Mouse (Mus musculus): Measurements from ENCODE around the gene Dhdh. TPM values are rescaled to one million over a fixed set of nuclear protein-coding genes. Genes with fewer than 3 reads are reported as not detected.
A peak's percentile ranks its signal among the peaks of the same experiment; 100 is the strongest.

Gene Dhdh
- total and polyA plus RNA-seq, 2 experiments, result 37.7 to 73.7 TPM

DNA sequence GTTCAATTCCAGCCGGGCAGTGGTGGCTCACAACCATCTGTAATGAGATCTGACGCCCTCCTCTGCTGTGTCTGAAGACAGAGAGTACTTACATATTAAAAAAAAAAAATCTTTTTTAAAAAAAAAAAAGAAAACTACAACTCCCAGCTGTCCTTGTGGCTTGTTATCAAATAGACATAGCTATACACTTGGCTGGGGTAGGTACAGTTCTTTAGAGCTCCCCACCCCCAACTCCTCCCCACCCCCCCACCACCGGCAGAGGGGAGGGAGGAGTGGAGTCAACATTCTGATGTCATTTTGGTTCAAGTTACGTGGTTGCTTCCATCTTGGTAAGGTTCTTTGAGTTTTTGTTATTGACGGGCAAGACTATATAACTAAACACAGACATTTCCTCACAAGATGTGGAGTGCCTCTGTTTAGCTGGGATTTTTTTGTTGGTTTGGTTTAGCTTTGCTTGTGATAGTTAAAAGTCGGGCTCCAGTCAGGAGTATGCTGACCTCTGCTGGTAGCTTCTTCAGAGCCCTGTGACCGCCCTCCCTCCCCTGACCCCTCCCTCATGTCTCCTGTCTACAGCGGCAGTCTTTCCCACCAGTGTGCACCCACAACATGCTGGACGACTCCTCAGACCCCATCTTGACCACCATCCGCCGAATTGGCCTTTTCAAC, 41.1 kb downstream of the Dhdh start:
- TF ChIP-seq CTCF (IDR thresholded peaks at IDR 0.05; ENCODE audit: low read depth, low read length) (peak; percentile 70), POLR2A (IDR thresholded peaks at IDR 0.05; ENCODE audit: extremely low read depth, insufficient read depth, low read length) (no peak)
- H3K4me1 ChIP-seq (ENCODE audit: control insufficient read depth, insufficient read depth, low read length), result no peaks in the 10 kb centered on the region
- 39% methylated on average over 11 of the region's 11 CpGs for WGBS
- no peak for DNase-seq (ENCODE audit: extremely low read depth, low read depth, low spot score)
- H3K9ac ChIP-seq (ENCODE audit: low read depth, low read length), result no peak overlapping the region
- no peaks in the 10 kb centered on the region for H3K79me2 ChIP-seq (ENCODE audit: control insufficient read depth, insufficient read depth, low read length)
- H3K4me3 ChIP-seq (ENCODE audit: insufficient read depth, low read depth, low read length), result no peak overlapping the region
- H3K27ac ChIP-seq (replicated peaks; ENCODE audit: insufficient read depth, low read depth, low read length), result no peak overlapping the region
- H3K36me3 ChIP-seq (ENCODE audit: control insufficient read depth, insufficient read depth, low read length), result no peaks in the 10 kb centered on the region; the same call in 1 of the 2 replicates
- no peaks in the 10 kb centered on the region for H3K27me3 ChIP-seq (ENCODE audit: control insufficient read depth, insufficient read depth, low read length)

DNA sequence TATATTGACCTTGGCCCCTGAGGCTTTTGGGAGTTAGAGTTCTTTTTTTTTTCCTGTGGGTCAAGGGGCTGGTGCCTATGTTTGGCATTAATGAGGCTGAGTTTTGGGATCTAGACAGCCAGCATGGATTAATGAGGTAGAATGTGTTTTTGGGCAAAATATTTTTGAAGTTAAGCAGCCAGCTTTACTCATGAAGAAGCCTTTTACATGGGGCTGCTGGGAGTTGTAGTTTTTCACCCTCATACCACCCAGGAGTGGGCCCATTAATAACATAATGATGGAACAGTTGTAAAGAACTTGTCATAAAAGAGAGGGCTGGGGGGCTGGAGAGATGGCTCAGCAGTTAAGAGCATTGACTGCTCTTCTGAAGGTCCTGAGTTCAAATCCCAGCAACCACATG, 42.0 kb downstream of the Dhdh start:
- DNase-seq (ENCODE audit: extremely low read depth, low read depth, low spot score), result no peak
- no peak for TF ChIP-seq POLR2A (IDR thresholded peaks at IDR 0.05; ENCODE audit: extremely low read depth, insufficient read depth, low read length)
- no peak overlapping the region for H3K4me3 ChIP-seq (ENCODE audit: insufficient read depth, low read depth, low read length)
- H3K27me3 ChIP-seq (ENCODE audit: control insufficient read depth, insufficient read depth, low read length), result no peaks in the 10 kb centered on the region
- no peaks in the 10 kb centered on the region for H3K4me1 ChIP-seq (ENCODE audit: control insufficient read depth, insufficient read depth, low read length)
- H3K27ac ChIP-seq (replicated peaks; ENCODE audit: insufficient read depth, low read depth, low read length), result no peak overlapping the region
- H3K79me2 ChIP-seq (ENCODE audit: control insufficient read depth, insufficient read depth, low read length), result no peaks in the 10 kb centered on the region
- no peaks in the 10 kb centered on the region; the same call in 1 of the 2 replicates for H3K36me3 ChIP-seq (ENCODE audit: control insufficient read depth, insufficient read depth, low read length)
- no peak overlapping the region for H3K9ac ChIP-seq (ENCODE audit: low read depth, low read length)

DNA sequence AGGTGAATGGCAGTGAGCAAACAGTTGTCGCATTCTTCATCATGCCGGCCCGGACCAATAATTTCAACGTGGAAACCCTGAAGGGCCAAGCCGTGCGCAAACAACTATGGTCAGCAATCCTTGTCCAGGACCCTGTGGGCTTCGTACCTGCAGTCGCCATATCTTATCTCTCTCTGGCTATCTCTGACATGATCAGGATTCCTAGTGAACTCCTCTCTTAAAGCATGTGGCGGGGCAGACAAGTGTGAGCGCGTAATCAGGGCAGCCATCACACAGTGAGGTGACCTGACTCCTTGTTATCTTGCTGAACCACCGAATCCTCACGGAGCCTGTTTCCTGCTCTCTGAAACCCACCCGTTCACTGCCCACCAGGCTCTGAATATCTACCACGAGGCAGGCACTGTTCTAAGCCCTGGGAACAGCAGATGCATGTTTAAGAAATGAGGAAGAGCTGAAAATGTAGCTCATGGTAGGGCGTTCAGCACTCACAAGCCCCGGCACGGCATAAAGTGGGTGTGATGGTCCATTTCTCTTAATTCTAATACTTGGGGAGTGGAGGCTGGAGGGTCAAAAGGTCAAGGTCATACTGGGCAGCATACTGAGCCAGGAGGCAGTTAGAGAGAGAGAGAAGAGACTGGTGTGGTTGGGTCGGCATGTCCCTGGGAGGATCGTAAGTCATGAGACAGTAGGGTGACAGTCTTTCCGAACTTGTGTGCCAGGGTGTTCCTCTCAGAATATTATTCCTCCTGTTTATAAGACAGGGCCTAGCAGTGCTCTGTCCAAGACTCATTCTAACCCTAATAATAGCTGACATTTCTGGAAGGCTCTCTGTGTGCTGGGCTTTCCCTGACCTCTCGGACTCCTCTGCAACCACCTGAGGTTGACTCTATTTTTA, 44.8 kb downstream of the Dhdh start:
- DNase-seq (ENCODE audit: extremely low read depth, low read depth, low spot score), result no peak
- WGBS, result 82% methylated on average over 22 of the region's 22 CpGs

DNA sequence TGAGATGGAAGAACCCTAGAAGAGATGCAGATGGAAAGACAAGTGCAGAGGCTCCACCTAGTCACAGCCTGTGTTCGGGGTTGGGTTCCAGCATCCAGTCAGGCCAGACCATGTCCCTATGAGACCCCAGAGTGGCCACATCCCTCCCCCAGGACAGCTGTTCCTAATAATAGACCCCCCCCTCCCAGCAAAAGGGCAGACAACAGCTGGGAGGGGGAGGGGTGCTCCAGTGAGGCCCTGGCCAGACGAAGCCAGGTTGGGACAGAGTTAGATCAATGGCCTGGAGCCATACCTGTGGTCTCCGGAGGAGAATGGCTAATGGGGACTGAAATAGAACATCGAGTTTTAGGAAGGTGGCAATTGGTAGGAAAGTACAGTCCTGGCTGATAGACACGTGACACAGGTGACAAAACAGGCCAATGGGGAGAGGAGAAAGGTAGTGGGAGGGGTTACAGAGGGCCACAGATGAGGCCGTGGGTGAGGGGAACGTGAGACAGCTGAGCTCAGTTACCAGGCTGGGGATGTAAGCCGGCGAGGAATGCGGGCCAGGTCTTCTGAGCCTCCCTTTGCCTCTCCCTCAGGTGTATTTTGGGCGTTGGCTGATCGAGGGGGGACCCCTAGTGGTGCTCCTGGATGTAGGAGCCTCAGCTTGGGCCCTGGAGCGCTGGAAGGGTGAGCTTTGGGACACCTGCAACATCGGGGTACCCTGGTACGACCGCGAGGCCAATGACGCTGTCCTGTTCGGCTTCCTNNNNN, 50.9 kb downstream of the Dhdh start, which contains the start of gene Ruvbl2:
Ruvbl2 (minus strand) TSS at position 576 of the 756 bp plus-strand sequence.
- DNase-seq (ENCODE audit: extremely low read depth, low read depth, low spot score), result no peak

More for the DNA sequence above, 44.8 kb downstream of the Dhdh start:
- TF ChIP-seq CTCF (IDR thresholded peaks at IDR 0.05; ENCODE audit: low read depth, low read length) (no peak), POLR2A (IDR thresholded peaks at IDR 0.05; ENCODE audit: extremely low read depth, insufficient read depth, low read length) (no peak)
- H3K36me3 ChIP-seq (ENCODE audit: control insufficient read depth, insufficient read depth, low read length), result no peaks in the 10 kb centered on the region; the same call in 1 of the 2 replicates
- H3K27me3 ChIP-seq (ENCODE audit: control insufficient read depth, insufficient read depth, low read length), result no peaks in the 10 kb centered on the region
- H3K79me2 ChIP-seq (ENCODE audit: control insufficient read depth, insufficient read depth, low read length), result no peaks in the 10 kb centered on the region
- H3K4me3 ChIP-seq (ENCODE audit: insufficient read depth, low read depth, low read length), result no peak overlapping the region
- H3K9ac ChIP-seq (ENCODE audit: low read depth, low read length), result no peak overlapping the region
- H3K4me1 ChIP-seq (ENCODE audit: control insufficient read depth, insufficient read depth, low read length), result no peaks in the 10 kb centered on the region
- no peak overlapping the region for H3K27ac ChIP-seq (replicated peaks; ENCODE audit: insufficient read depth, low read depth, low read length)

DNA sequence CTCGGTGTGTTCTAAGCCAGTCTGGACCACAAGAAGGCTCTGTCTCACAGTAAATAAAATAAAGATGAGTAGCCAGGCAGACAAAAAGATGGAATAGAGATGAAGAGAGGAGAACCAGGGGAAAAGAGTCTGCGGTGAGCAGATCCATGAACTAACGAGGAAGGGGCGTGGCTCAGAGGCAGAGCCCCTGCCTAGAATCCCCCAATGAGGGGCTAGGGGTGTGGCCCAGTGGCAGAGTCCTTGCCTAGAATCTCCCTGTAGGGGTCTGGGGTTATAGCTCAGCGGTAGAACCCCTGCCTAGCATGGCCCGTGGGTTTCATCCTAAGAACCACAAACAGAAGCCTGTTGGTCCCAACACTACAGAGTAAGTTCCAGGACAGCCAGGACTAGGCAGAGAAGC, 51.6 kb downstream of the Dhdh start:
- Histone ChIP-seq H3K9ac (ENCODE audit: low read depth, low read length) (no peak overlapping the region), H3K36me3 (ENCODE audit: control insufficient read depth, insufficient read depth, low read length) (no peaks in the 10 kb centered on the region; the same call in 1 of the 2 replicates), H3K4me3 (ENCODE audit: insufficient read depth, low read depth, low read length) (no peak overlapping the region), H3K27ac (replicated peaks; ENCODE audit: insufficient read depth, low read depth, low read length) (no peak overlapping the region), H3K4me1 (ENCODE audit: control insufficient read depth, insufficient read depth, low read length) (peaks cover 14% of the 10 kb centered on the region), H3K79me2 (ENCODE audit: control insufficient read depth, insufficient read depth, low read length) (peaks cover 8% of the 10 kb centered on the region; the same call in 1 of the 2 replicates), H3K27me3 (ENCODE audit: control insufficient read depth, insufficient read depth, low read length) (no peaks in the 10 kb centered on the region)
- TF ChIP-seq CTCF (IDR thresholded peaks at IDR 0.05; ENCODE audit: low read depth, low read length), result no peak
- no peak for TF ChIP-seq POLR2A (IDR thresholded peaks at IDR 0.05; ENCODE audit: extremely low read depth, insufficient read depth, low read length)
- 90% methylated on average over 6 of the region's 6 CpGs for WGBS
- DNase-seq (ENCODE audit: extremely low read depth, low read depth, low spot score), result no peak

More for the DNA sequence above, 50.9 kb downstream of the Dhdh start, which contains the start of gene Ruvbl2:
- no peak within 1 kb of the TSS for H3K9ac ChIP-seq (ENCODE audit: low read depth, low read length)
- 0 out of 2 replicates have a peak, but pooled peaks have one; percentile 11 for TF ChIP-seq POLR2A (IDR thresholded peaks at IDR 0.05; ENCODE audit: extremely low read depth, insufficient read depth, low read length)
- no peak for TF ChIP-seq CTCF (IDR thresholded peaks at IDR 0.05; ENCODE audit: low read depth, low read length)
- H3K27ac ChIP-seq (replicated peaks; ENCODE audit: insufficient read depth, low read depth, low read length), result no peak within 1 kb of the TSS
- WGBS, result 64% methylated on average over 19 of the region's 19 CpGs
- H3K79me2 ChIP-seq (ENCODE audit: control insufficient read depth, insufficient read depth, low read length), result peaks cover 8% of the 10 kb centered on the region; the same call in 1 of the 2 replicates
- H3K27me3 ChIP-seq (ENCODE audit: control insufficient read depth, insufficient read depth, low read length), result no peaks in the 10 kb centered on the region
- peaks cover 14% of the 10 kb centered on the region for H3K4me1 ChIP-seq (ENCODE audit: control insufficient read depth, insufficient read depth, low read length)
- no peaks in the 10 kb centered on the region; the same call in 1 of the 2 replicates for H3K36me3 ChIP-seq (ENCODE audit: control insufficient read depth, insufficient read depth, low read length)
- H3K4me3 ChIP-seq (ENCODE audit: insufficient read depth, low read depth, low read length), result no peak within 1 kb of the TSS

All from liver, adult 2 months (tissue).